Mouse (Mus musculus): Measurements from ENCODE around the gene Pafah1b1. TPM values are rescaled to one million over a fixed set of nuclear protein-coding genes. Genes with fewer than 3 reads are reported as not detected.

The Pafah1b1 gene
- polyA plus RNA-seq, 1 experiment from 2014 or later, result 64.5 TPM

- Histone ChIP-seq H3K9me3 (replicated peaks) (no peaks in the 10 kb centered on the region), H3K4me1 (peaks cover 18% of the 10 kb centered on the region), H3K36me3 (ENCODE audit: poor library complexity, severe bottlenecking) (no peaks in the 10 kb centered on the region), H3K9ac (no peak overlapping the region), H3K27me3 (no peaks in the 10 kb centered on the region), H3K27ac (no peak overlapping the region), H3K4me2 (no peak overlapping the region), H3K4me3 (no peak overlapping the region)
- no peak for ATAC-seq
- 88% methylated on average over 3 of the region's 3 CpGs for WGBS
Observed at GRCm38 (mm10) chr11:74715971-74716525, 8.4 kb downstream of the Pafah1b1 start.

DNA sequence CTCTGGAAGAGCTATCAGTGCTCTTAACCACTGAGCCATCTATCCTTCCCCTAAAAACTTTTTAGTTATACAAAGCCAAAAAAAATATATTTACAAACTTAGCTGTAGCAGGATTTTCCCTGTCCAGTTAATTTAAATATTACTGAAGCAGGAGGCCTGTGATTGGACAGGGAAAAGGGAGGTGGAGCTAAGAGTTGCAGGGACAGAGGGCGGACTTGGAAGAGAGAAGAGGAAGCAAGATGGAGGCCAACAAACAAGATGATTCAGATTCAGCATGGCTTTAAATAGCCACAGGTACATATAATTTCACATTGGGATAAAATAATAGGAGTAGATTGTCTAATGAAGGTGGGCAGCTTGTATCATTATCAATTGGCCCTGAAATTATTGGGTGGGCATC is 13.8 kb downstream of the Pafah1b1 start:
- Histone ChIP-seq H3K27ac (no peak overlapping the region), H3K27me3 (no peaks in the 10 kb centered on the region), H3K9ac (no peak overlapping the region), H3K4me3 (no peak overlapping the region), H3K9me3 (replicated peaks) (no peaks in the 10 kb centered on the region), H3K36me3 (ENCODE audit: poor library complexity, severe bottlenecking) (no peaks in the 10 kb centered on the region), H3K4me2 (no peak overlapping the region), H3K4me1 (0 out of 2 replicates have a peak, but pooled peaks cover 2% of the 10 kb centered on the region)
- ATAC-seq, result no peak
- 91% methylated on average over 1 of the region's 1 CpGs for WGBS

DNA sequence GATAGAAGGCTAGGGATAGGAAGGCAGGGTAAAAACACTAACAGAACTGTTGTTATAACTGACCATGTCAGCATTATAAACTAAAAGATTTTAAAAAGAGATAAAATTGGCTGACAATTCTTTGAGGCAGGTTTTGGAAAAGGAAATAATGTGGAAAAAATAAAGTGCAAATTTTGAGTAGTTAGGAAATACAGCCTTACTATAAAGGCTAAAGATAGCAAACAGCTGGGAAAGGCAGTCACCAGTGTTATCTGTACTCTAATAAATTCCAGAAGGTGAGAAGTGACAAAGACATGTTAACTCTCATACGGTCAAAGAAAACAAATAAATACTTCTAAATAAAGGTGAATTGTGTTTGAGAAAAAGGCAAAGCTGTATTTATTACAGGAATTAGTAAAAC is 15.7 kb downstream of the Pafah1b1 start:
- Histone ChIP-seq H3K9me3 (replicated peaks) (no peaks in the 10 kb centered on the region), H3K27me3 (no peaks in the 10 kb centered on the region), H3K27ac (no peak overlapping the region), H3K4me2 (no peak overlapping the region), H3K9ac (no peak overlapping the region), H3K36me3 (ENCODE audit: poor library complexity, severe bottlenecking) (no peaks in the 10 kb centered on the region), H3K4me3 (no peak overlapping the region), H3K4me1 (0 out of 2 replicates have a peak, but pooled peaks cover 2% of the 10 kb centered on the region)
- no peak for ATAC-seq
- WGBS, result 90% methylated on average over 1 of the region's 1 CpGs

DNA sequence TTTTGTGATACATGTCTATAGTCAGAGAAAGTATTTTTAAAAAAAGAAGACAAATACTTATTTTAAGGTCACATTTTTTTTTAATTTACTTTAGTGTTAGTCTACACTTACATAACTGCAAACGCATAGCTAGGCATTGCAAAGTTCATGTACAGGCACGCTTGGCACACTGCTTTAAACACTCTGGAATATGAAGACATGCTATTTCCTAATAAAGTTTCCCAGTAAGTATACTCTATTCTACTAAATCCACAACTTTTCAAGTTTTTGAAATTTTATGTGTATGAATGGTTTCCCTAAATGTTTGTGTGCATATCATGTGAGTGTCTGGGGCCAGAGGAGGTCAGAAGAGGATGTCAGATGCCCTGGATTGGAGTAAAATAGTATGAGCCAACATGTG is 20.4 kb downstream of the Pafah1b1 start:
- Histone ChIP-seq H3K9ac (no peak overlapping the region), H3K9me3 (replicated peaks) (no peaks in the 10 kb centered on the region), H3K4me2 (no peak overlapping the region), H3K27me3 (no peaks in the 10 kb centered on the region), H3K4me1 (0 out of 2 replicates have a peak, but pooled peaks cover 2% of the 10 kb centered on the region), H3K4me3 (no peak overlapping the region), H3K27ac (no peak overlapping the region), H3K36me3 (ENCODE audit: poor library complexity, severe bottlenecking) (peaks cover 2% of the 10 kb centered on the region)
- WGBS, result 98% methylated on average over 2 of the region's 2 CpGs
- no peak for ATAC-seq

DNA sequence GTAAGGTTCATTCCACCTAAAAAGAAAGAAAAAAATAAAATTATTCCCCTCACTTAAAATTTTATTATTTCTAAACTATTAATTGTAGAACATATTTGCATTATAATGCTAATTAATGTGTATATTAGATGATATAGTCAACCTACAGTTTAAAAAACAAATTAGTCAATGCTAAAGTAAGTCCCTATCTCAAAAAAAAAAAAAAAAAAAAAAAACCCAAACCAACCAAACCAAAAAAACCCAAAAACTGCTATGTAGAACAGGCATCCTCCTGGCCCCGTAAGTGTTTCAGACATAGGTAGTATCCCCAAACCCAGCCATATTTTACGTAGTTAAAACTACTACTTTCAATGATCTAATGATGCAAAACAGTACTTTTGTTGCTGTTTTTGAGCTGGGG is 25.0 kb downstream of the Pafah1b1 start:
- Histone ChIP-seq H3K4me2 (no peak overlapping the region), H3K9me3 (replicated peaks) (no peaks in the 10 kb centered on the region), H3K36me3 (ENCODE audit: poor library complexity, severe bottlenecking) (peaks cover 35% of the 10 kb centered on the region), H3K27me3 (no peaks in the 10 kb centered on the region), H3K4me1 (no peaks in the 10 kb centered on the region), H3K4me3 (no peak overlapping the region), H3K27ac (no peak overlapping the region), H3K9ac (no peak overlapping the region)
- no peak for ATAC-seq
- 94% methylated on average over 2 of the region's 2 CpGs for WGBS

DNA sequence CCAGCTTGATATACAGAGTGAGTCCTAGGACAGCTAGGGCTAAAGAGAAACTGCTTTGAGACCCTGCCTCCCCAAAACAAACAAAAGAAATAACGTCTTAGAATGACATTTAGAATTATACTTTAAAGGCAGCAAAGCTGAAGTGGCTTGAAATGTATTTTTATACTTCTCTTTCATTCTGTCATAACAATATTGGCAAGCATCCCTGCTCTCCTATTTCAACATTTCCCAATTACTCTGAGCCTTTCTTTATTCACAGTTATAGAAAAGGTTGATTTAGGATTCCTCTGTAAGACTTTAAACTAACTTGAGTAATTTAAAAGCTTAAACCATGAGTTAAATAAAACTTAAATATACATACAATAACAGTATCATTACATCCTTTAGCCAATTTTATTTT is 32.3 kb downstream of the Pafah1b1 start:
- no peak for ATAC-seq
- Histone ChIP-seq H3K4me1 (no peaks in the 10 kb centered on the region), H3K36me3 (ENCODE audit: poor library complexity, severe bottlenecking) (peaks cover 36% of the 10 kb centered on the region), H3K4me3 (no peak overlapping the region), H3K9me3 (replicated peaks) (no peaks in the 10 kb centered on the region), H3K27ac (no peak overlapping the region), H3K9ac (no peak overlapping the region), H3K27me3 (no peaks in the 10 kb centered on the region), H3K4me2 (no peak overlapping the region)
- WGBS, result 90% methylated on average over 1 of the region's 1 CpGs

DNA sequence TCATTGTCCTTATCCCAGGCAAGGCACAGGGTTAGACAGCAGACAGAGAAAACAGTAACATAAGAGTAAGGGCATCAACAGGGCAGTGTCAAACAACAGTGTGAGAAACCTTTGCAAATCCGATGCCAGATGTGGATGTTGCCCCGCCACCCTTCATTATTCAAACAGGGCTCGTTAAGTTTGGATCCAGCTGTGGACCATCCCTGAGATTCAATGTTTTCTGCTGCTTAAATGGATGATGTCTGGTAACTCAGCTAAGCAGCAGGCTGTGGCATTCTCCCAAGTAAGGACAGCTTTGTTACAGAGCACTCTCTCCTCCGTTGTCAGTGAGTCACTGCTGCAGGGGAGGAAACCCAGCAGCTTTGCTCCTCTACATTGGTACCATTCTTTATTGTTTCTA is 49.3 kb downstream of the Pafah1b1 start:
- Histone ChIP-seq H3K4me2 (no peak overlapping the region), H3K36me3 (ENCODE audit: poor library complexity, severe bottlenecking) (peaks cover 67% of the 10 kb centered on the region)
- WGBS, result 51% methylated on average over 4 of the region's 4 CpGs

GRCm38 (mm10) chr11:74674713-74675112 is 49.8 kb downstream of the Pafah1b1 start:
- 95% methylated on average over 8 of the region's 8 CpGs for WGBS
- H3K36me3 ChIP-seq (ENCODE audit: poor library complexity, severe bottlenecking), result peaks cover 67% of the 10 kb centered on the region

More for the DNA sequence above, 49.3 kb downstream of the Pafah1b1 start:
- Histone ChIP-seq H3K9me3 (replicated peaks) (no peaks in the 10 kb centered on the region), H3K27me3 (no peaks in the 10 kb centered on the region), H3K4me1 (no peaks in the 10 kb centered on the region), H3K4me3 (no peak overlapping the region), H3K9ac (no peak overlapping the region), H3K27ac (no peak overlapping the region)
- no peak for ATAC-seq

DNA sequence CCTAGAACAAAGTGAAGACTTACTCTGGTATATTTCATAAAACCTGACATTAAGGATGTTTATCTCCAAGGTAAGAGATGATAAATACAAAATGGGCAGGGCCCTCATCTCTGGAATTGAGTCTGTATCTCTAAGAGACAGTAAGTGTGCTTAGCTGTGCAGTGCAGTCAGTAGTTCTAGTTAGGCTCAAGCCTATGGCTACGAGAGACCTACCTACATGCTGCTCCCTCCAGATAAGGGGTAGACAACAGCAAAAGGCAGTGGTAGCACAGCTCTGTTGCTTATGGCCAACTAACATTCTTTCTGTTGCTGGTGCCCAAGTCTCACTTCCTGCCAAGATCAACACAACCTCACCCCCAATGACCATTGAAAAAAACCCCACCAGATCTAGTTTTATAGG is 50.9 kb downstream of the Pafah1b1 start:
- H3K9me3 ChIP-seq (replicated peaks), result no peaks in the 10 kb centered on the region
- no peak overlapping the region for H3K9ac ChIP-seq
- no peak overlapping the region for H3K4me2 ChIP-seq
- no peak overlapping the region for H3K27ac ChIP-seq
- no peaks in the 10 kb centered on the region for H3K4me1 ChIP-seq
- 87% methylated on average over 1 of the region's 1 CpGs for WGBS
- H3K4me3 ChIP-seq, result no peak overlapping the region
- no peak for ATAC-seq
- H3K27me3 ChIP-seq, result no peaks in the 10 kb centered on the region
- peaks cover 66% of the 10 kb centered on the region for H3K36me3 ChIP-seq (ENCODE audit: poor library complexity, severe bottlenecking)

More at GRCm38 (mm10) chr11:74674713-74675112, 49.8 kb downstream of the Pafah1b1 start:
- no peak for ATAC-seq
- no peak overlapping the region for H3K4me3 ChIP-seq
- H3K9me3 ChIP-seq (replicated peaks), result no peaks in the 10 kb centered on the region
- no peaks in the 10 kb centered on the region for H3K4me1 ChIP-seq
- no peaks in the 10 kb centered on the region for H3K27me3 ChIP-seq
- no peak overlapping the region for H3K9ac ChIP-seq
- no peak overlapping the region for H3K27ac ChIP-seq
- no peak overlapping the region for H3K4me2 ChIP-seq

DNA sequence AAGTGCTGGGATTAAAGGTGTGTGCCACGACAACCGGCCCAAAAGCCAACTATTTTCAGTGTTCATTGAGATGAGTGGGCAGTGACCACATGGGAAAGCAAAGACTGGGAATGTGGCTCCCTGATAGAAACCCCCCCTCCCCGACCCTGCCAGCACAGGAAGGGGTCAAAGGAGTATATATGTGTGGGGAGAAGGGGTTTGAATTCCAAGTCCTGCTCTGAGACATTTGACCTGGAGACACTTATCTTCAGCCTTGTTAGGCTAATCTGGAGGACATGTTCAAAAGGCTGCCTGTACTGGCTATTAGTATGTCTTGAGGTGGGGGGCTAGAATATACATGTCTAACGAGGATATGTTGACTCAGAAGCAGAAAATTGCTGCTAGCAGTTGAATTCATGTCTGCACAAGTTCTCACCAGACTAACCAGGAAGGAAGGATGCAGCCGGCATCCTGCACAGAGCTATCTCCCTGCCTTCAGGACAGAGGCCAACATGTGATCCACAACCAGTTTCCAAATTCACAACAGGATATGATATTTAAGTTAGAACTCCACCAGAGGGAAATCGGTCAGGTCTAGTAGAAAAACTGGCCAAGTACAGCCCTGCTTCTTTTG is 51.5 kb downstream of the Pafah1b1 start:
- 87% methylated on average over 6 of the region's 6 CpGs for WGBS
- Histone ChIP-seq H3K27me3 (no peaks in the 10 kb centered on the region), H3K4me3 (no peak overlapping the region), H3K27ac (no peak overlapping the region), H3K4me1 (no peaks in the 10 kb centered on the region), H3K36me3 (ENCODE audit: poor library complexity, severe bottlenecking) (peaks cover 66% of the 10 kb centered on the region), H3K9ac (no peak overlapping the region), H3K4me2 (no peak overlapping the region), H3K9me3 (replicated peaks) (no peaks in the 10 kb centered on the region)
- no peak for ATAC-seq

GRCm38 (mm10) chr11:74671839-74672238 is 52.6 kb downstream of the Pafah1b1 start:
- Histone ChIP-seq H3K27me3 (no peaks in the 10 kb centered on the region), H3K27ac (no peak overlapping the region), H3K9me3 (replicated peaks) (no peaks in the 10 kb centered on the region), H3K4me1 (no peaks in the 10 kb centered on the region), H3K4me3 (no peak overlapping the region), H3K4me2 (no peak overlapping the region), H3K36me3 (ENCODE audit: poor library complexity, severe bottlenecking) (peaks cover 66% of the 10 kb centered on the region), H3K9ac (no peak overlapping the region)
- WGBS, result 92% methylated on average over 5 of the region's 5 CpGs
- ATAC-seq, result no peak

DNA sequence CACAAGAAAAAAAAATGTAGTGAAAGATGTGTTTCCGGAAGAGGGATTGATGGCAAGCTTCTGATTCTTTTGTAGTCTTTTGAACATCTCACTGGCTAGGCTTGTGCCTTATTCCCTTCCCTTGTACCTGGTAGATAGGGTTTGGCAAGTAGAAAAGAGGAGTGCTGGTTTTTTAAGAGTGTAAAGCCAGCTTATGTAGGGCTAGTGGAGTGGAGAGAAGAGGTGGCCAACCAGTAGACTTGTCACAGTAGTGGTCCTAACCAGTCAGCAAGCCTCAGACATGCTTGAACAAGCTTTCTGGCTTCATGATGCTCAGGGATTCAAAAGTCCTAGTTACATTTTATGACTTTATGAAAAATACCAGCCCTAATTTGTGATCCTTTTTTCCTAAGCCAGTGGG is 53.5 kb downstream of the Pafah1b1 start:
- ATAC-seq, result no peak
- Histone ChIP-seq H3K9ac (no peak overlapping the region), H3K4me2 (no peak overlapping the region), H3K27ac (no peak overlapping the region), H3K9me3 (replicated peaks) (no peaks in the 10 kb centered on the region), H3K4me1 (no peaks in the 10 kb centered on the region), H3K4me3 (no peak overlapping the region), H3K27me3 (no peaks in the 10 kb centered on the region), H3K36me3 (ENCODE audit: poor library complexity, severe bottlenecking) (peaks cover 71% of the 10 kb centered on the region)
- WGBS, result 91% methylated on average over 1 of the region's 1 CpGs

DNA sequence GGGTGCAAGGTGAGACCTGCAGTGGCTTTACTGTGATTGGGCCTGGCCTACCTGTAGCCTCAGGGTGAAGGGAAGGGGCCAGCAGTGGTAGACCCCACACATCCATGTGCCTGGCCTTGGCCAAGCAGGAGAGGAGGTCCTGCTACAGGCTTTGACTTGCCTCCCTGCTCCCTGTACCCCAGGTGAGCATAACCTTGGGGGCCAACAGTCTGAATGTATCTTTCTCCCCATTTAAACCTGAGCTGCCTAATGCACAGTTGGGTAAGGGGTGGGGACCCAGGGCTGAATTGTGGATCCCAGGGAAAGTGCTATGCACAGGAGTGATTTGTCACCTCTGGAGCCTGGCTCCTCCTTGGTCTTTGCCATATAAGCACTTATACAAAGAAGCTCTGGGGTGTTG is 54.3 kb downstream of the Pafah1b1 start:
- no peaks in the 10 kb centered on the region for H3K9me3 ChIP-seq (replicated peaks)
- peaks cover 73% of the 10 kb centered on the region for H3K36me3 ChIP-seq (ENCODE audit: poor library complexity, severe bottlenecking)
- no peaks in the 10 kb centered on the region for H3K27me3 ChIP-seq
- no peak overlapping the region for H3K4me3 ChIP-seq
- no peak overlapping the region for H3K4me2 ChIP-seq
- no peaks in the 10 kb centered on the region for H3K4me1 ChIP-seq
- no peak overlapping the region for H3K9ac ChIP-seq
- no peak for ATAC-seq
- H3K27ac ChIP-seq, result no peak overlapping the region

Data from forebrain, embryonic 13.5 days (tissue).